Mouse (Mus musculus): ENCODE data around the gene Cdh4. TPM values are rescaled to one million over a fixed set of nuclear protein-coding genes. Genes with fewer than 3 reads are reported as not detected.
A peak's percentile ranks its signal among the peaks of the same experiment; 100 is the strongest.

Cdh4 gene
- polyA plus RNA-seq, 2 experiments: 0.07 to 0.09 TPM

DNA sequence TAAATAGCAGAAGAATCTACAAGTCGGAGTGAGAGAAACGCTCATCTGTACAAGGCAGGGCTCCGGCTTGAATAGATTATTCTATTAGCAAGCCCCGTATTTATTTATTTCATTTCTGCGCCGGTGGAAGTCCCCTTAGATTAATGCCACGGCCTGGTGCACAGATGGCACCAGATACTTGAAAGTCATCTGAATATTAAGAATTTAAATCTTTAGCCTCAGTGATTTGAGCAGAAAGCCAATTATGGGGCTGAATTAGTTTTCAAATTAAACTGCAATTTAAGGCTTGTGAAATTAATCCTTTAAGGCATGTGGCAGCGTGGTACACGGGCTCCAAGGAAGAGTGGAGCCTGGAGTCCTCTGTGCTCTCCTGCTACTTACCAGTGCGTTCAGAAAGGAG is 411.7 kb downstream of the Cdh4 start:
- H3K27me3 ChIP-seq (ENCODE audit: control insufficient read depth, insufficient read depth, low read length): no peaks in the 10 kb centered on the region
- H3K4me1 ChIP-seq (replicated peaks; ENCODE audit: control insufficient read depth in 2 of 2, insufficient read depth in 2 of 2, low read length in 1 of 2): no peaks in the 10 kb centered on the region
- 66% methylated on average over 10 of the region's 10 CpGs for WGBS (ENCODE audit: insufficient replicate concordance)
- TF ChIP-seq EP300 (IDR thresholded peaks at IDR 0.05; ENCODE audit: low read depth): no peak
- TF ChIP-seq CTCF (IDR thresholded peaks at IDR 0.05; ENCODE audit: low read depth): no peak
- ATAC-seq (ENCODE audit: insufficient read depth) (no peak), DNase-seq (ENCODE audit: low read depth in 3 of 3, low spot score in 3 of 3) (no peak)
- no peak overlapping the region for H3K4me3 ChIP-seq (ENCODE audit: insufficient read depth in 1 of 2, low read depth in 2 of 2, low read length in 2 of 2)
- H3K9ac ChIP-seq (replicated peaks): no peak overlapping the region
- H3K27ac ChIP-seq: no peak overlapping the region
- H3K36me3 ChIP-seq (replicated peaks; ENCODE audit: control insufficient read depth, insufficient read depth, low read depth): no peaks in the 10 kb centered on the region
- H3K9me3 ChIP-seq (ENCODE audit: control insufficient read depth, low read length): no peaks in the 10 kb centered on the region
- no peak overlapping the region for H3K4me2 ChIP-seq (ENCODE audit: low read depth)

DNA sequence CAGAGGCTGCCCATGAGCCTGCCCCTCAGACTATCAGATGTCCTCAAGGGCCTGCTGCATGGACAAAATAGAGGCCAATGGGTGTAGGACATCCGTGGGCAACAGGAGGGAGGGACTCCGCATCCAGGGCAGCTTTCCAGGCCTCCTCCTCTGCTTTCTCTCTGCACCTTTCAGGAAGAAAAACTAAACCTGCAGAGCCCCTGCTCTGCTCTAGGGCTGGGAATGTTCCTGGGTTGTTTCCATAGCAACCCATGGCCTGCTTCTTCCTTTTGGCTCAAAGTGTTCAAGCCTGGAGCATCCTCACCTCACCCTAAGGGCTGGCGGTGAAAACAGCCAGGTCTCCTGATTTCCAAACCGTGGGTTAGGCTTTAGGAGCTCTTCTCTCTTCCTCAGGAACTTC is 414.9 kb downstream of the Cdh4 start:
- 38% methylated on average over 4 of the region's 4 CpGs for WGBS (ENCODE audit: insufficient replicate concordance)
- no peaks in the 10 kb centered on the region for H3K9me3 ChIP-seq (ENCODE audit: control insufficient read depth, low read length)
- H3K9ac ChIP-seq (replicated peaks): no peak overlapping the region
- TF ChIP-seq EP300 (IDR thresholded peaks at IDR 0.05; ENCODE audit: low read depth) (no peak), CTCF (IDR thresholded peaks at IDR 0.05; ENCODE audit: low read depth) (no peak)
- ATAC-seq (ENCODE audit: insufficient read depth) (no peak), DNase-seq (ENCODE audit: low read depth in 3 of 3, low spot score in 3 of 3) (no peak)
- no peak overlapping the region for H3K4me2 ChIP-seq (ENCODE audit: low read depth)
- H3K36me3 ChIP-seq (replicated peaks; ENCODE audit: control insufficient read depth, insufficient read depth, low read depth): no peaks in the 10 kb centered on the region
- no peak overlapping the region for H3K4me3 ChIP-seq (ENCODE audit: insufficient read depth in 1 of 2, low read depth in 2 of 2, low read length in 2 of 2)
- H3K4me1 ChIP-seq (replicated peaks; ENCODE audit: control insufficient read depth in 2 of 2, insufficient read depth in 2 of 2, low read length in 1 of 2): no peaks in the 10 kb centered on the region
- H3K27ac ChIP-seq: no peak overlapping the region
- no peaks in the 10 kb centered on the region for H3K27me3 ChIP-seq (ENCODE audit: control insufficient read depth, insufficient read depth, low read length)

DNA sequence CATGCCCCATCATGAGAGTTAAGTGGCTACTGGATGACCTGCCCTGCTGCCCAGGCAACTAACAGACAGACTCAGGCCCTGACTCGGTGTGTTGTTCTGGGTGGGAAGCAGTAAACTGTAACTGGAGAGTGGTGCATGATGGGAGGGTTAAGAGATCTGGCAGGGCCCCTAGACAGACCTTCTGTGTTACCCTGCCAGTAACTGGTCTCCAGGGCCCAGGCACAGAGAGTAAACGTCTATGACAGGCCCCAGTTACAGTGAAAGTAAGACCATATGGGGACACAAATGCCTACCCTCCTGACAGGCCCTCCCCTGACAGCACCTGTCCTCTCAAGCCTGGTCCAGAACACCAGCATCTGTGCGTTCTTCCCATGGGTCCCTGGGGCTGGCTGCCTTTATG is 420.4 kb downstream of the Cdh4 start:
- H3K27me3 ChIP-seq (ENCODE audit: control insufficient read depth, insufficient read depth, low read length): no peaks in the 10 kb centered on the region
- H3K27ac ChIP-seq: no peak overlapping the region
- no peak overlapping the region for H3K4me2 ChIP-seq (ENCODE audit: low read depth)
- WGBS (ENCODE audit: insufficient replicate concordance): 51% methylated on average over 3 of the region's 3 CpGs
- no peak for ATAC-seq (ENCODE audit: insufficient read depth)
- no peak overlapping the region for H3K9ac ChIP-seq (replicated peaks)
- DNase-seq (ENCODE audit: low read depth in 3 of 3, low spot score in 3 of 3): no peak
- H3K9me3 ChIP-seq (ENCODE audit: control insufficient read depth, low read length): no peaks in the 10 kb centered on the region
- TF ChIP-seq CTCF (IDR thresholded peaks at IDR 0.05; ENCODE audit: low read depth): no peak
- no peak for TF ChIP-seq EP300 (IDR thresholded peaks at IDR 0.05; ENCODE audit: low read depth)
- H3K36me3 ChIP-seq (replicated peaks; ENCODE audit: control insufficient read depth, insufficient read depth, low read depth): no peaks in the 10 kb centered on the region
- H3K4me1 ChIP-seq (replicated peaks; ENCODE audit: control insufficient read depth in 2 of 2, insufficient read depth in 2 of 2, low read length in 1 of 2): no peaks in the 10 kb centered on the region
- no peak overlapping the region for H3K4me3 ChIP-seq (ENCODE audit: insufficient read depth in 1 of 2, low read depth in 2 of 2, low read length in 2 of 2)

DNA sequence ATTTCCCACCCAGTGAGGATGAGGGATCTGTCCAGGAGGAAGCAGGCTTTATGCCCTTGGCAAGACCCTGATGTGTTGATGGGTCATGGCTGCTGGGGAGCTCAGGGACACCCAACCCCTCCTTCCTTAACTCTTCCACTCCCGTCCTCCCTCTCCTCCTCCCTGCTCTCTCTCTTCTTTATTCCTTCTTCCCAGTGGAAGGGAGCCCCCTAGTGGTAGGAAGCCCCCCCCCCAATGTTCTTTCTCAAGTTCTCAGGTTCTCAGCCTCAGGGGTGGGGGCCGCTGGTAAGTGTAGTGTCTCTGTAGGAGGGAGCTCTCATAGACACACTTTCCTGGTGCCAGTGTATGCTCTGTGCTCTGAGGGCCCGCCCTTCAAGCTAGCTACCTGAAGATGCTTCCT is 421.0 kb downstream of the Cdh4 start:
- H3K4me3 ChIP-seq (ENCODE audit: insufficient read depth in 1 of 2, low read depth in 2 of 2, low read length in 2 of 2): no peak overlapping the region
- no peaks in the 10 kb centered on the region for H3K4me1 ChIP-seq (replicated peaks; ENCODE audit: control insufficient read depth in 2 of 2, insufficient read depth in 2 of 2, low read length in 1 of 2)
- peak; percentile 48 for TF ChIP-seq CTCF (IDR thresholded peaks at IDR 0.05; ENCODE audit: low read depth)
- no peak for TF ChIP-seq EP300 (IDR thresholded peaks at IDR 0.05; ENCODE audit: low read depth)
- 47% methylated on average over 3 of the region's 3 CpGs for WGBS (ENCODE audit: insufficient replicate concordance)
- no peaks in the 10 kb centered on the region for H3K27me3 ChIP-seq (ENCODE audit: control insufficient read depth, insufficient read depth, low read length)
- H3K27ac ChIP-seq: no peak overlapping the region
- ATAC-seq (ENCODE audit: insufficient read depth) (no peak), DNase-seq (ENCODE audit: low read depth in 3 of 3, low spot score in 3 of 3) (no peak)
- no peak overlapping the region for H3K9ac ChIP-seq (replicated peaks)
- H3K9me3 ChIP-seq (ENCODE audit: control insufficient read depth, low read length): no peaks in the 10 kb centered on the region
- no peaks in the 10 kb centered on the region for H3K36me3 ChIP-seq (replicated peaks; ENCODE audit: control insufficient read depth, insufficient read depth, low read depth)
- no peak overlapping the region for H3K4me2 ChIP-seq (ENCODE audit: low read depth)

DNA sequence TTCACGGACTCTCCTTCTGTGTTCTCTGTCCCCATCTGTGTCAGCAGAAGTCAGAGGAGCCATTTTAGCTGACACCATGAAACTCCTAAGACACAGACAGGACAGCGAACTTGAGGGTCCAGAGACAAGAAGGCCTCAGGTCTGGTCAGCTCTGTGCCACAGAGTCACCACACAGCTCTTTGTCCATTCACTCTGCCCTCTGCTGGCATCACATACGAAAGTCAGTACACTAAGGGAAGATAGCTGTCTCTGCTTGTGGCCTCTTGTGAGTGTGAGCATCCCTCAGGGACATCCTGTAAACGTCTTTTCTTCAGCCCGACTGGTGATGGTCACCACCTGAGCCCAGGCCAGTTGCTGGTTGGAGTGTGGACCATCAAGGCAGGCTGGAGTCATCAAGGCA is 422.9 kb downstream of the Cdh4 start:
- Histone ChIP-seq H3K4me2 (ENCODE audit: low read depth) (no peak overlapping the region), H3K9ac (replicated peaks) (no peak overlapping the region), H3K27me3 (ENCODE audit: control insufficient read depth, insufficient read depth, low read length) (no peaks in the 10 kb centered on the region), H3K4me3 (ENCODE audit: insufficient read depth in 1 of 2, low read depth in 2 of 2, low read length in 2 of 2) (no peak overlapping the region), H3K4me1 (replicated peaks; ENCODE audit: control insufficient read depth in 2 of 2, insufficient read depth in 2 of 2, low read length in 1 of 2) (no peaks in the 10 kb centered on the region), H3K36me3 (replicated peaks; ENCODE audit: control insufficient read depth, insufficient read depth, low read depth) (no peaks in the 10 kb centered on the region), H3K9me3 (ENCODE audit: control insufficient read depth, low read length) (no peaks in the 10 kb centered on the region), H3K27ac (no peak overlapping the region)
- DNase-seq (ENCODE audit: low read depth in 3 of 3, low spot score in 3 of 3): no peak
- ATAC-seq (ENCODE audit: insufficient read depth): no peak
- WGBS (ENCODE audit: insufficient replicate concordance): 47% methylated on average over 5 of the region's 5 CpGs
- TF ChIP-seq EP300 (IDR thresholded peaks at IDR 0.05; ENCODE audit: low read depth): no peak
- 0 out of 2 replicates have a peak, but pooled peaks have one; percentile 9 for TF ChIP-seq CTCF (IDR thresholded peaks at IDR 0.05; ENCODE audit: low read depth)
